Mouse (Mus musculus) neutrophil, adult 59 days (primary cell): ENCODE results near the gene Fam83c. TPM values are rescaled to one million over a fixed set of nuclear protein-coding genes. Genes with fewer than 3 reads are reported as not detected.

Source experiments
- total RNA-seq, 2 experiments: library from RNA; stranded (reverse); gene quantifications; 1 replicate in 1 of 2; 2 replicates in 1 of 2; pipeline ENCODE4 v1.2.4; 2023

Gene Fam83c
- not detected for total RNA-seq

DNA sequence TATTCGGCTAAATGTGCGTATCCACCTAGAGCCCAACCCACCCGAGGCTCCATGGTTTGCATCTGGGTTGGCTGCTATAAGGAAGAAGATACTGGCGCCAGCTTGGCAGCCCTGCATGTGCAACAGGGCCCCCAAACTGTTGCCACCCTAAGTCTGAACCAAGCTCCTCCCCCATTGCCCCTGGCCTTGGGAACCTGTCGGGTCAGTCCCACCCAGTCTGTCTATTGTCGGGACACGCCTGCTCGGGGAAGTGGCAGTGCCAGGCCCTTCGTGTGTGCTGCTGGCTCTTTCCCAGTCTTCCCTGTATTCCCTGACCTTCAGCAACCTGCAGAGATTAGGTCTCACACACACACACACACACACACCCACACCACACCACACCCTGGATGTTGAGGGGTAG is at the start of gene Fam83c:
Fam83c (minus strand) TSS at position 123 of the 400 bp plus-strand sequence.

DNA sequence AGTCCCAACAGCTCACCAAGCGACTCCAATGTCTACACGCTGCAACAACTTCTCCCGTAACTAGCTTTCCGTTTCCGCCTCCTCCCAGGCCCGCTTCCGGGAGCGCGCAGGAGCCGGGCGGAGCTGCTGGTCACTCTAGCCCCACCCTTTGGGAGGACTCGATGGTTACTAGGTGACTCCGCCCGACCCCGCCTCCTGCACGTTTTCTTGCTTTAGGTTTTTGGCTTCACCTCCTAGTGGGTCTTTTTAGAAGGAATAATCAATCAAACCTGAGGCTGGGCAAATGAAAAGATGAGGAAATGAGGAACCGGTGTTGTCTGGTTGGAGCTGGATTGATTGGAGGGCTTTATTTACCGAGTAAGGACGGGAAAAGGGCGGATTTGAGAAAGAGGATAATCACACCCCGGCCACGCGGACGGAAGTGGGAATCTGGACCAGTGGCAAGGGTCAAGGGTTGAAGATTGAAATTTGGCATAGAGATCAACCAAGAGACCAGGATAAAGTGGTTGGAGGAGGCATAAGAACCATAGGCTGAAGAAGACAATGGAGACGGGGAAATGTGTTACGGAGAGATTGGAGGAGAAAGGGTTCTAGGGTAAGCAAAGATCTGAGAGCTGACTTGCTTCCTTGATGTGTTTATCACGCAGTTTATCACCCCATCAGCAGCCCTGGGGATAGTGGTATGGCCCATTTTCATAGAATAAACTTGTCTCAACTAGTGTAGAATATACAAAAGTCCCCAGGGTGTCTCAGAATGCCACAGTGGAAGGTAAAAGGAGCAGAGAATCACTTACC is 7.8 kb downstream of the Fam83c start, which contains the start of gene Eif6:
Eif6 (minus strand) TSS at position 296 of the 795 bp plus-strand sequence.

DNA sequence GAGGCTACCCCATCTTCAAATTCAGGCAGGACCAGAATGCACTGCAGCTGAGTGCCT is 15.4 kb downstream of the Fam83c start, which contains the start of gene BC029722:
BC029722 (minus strand) TSS at position 35 of the 57 bp plus-strand sequence.

Other genes with a start within 250 kb of the Fam83c start
- 10 to 100 TPM; 10.1 to 14.1 TPM for gene Gss, start 242.0 kb downstream of the Fam83c start, total RNA-seq
- gene Myh7b, start 223.6 kb downstream of the Fam83c start, total RNA-seq: not detected
- gene Trpc4ap, start 142.5 kb downstream of the Fam83c start, total RNA-seq: 100 to 1,000 TPM; 135 to 144 TPM
- gene Edem2, start 105.4 kb downstream of the Fam83c start, total RNA-seq: 10 to 100 TPM; 38.4 to 39.7 TPM
- not detected for gene Gm17581, start 99.0 kb downstream of the Fam83c start, total RNA-seq
- gene Procr, start 83.7 kb downstream of the Fam83c start, total RNA-seq: not detected
- not detected for gene Mmp24, start 59.5 kb downstream of the Fam83c start, total RNA-seq
- gene BC029722, start 15.4 kb downstream of the Fam83c start, total RNA-seq: 1 to 10 TPM; 8.1 to 8.5 TPM
- 10 to 100 TPM; 83.0 to 91.9 TPM for gene Eif6, start 7.9 kb downstream of the Fam83c start, total RNA-seq
- gene Uqcc1, start 95.5 kb upstream of the Fam83c start, total RNA-seq: 10 to 100 TPM; 11.3 to 12.6 TPM
- not detected for gene Gm15557, start 105.9 kb upstream of the Fam83c start, total RNA-seq
- not detected for gene Gdf5, start 110.5 kb upstream of the Fam83c start, total RNA-seq
- gene Cep250, start 121.6 kb upstream of the Fam83c start, total RNA-seq: 10 to 100 TPM; 56.6 to 70.4 TPM
- gene 6430550D23Rik, start 173.1 kb upstream of the Fam83c start, total RNA-seq: under 1 TPM; 0.20 to 0.40 TPM
- 10 to 100 TPM; 64.3 to 65.9 TPM for gene Ergic3, start 173.2 kb upstream of the Fam83c start, total RNA-seq
- gene Fer1l4, start 218.1 kb upstream of the Fam83c start, total RNA-seq: not detected
- 1 to 10 TPM; 1.1 to 1.3 TPM for gene Spag4, start 230.3 kb upstream of the Fam83c start, total RNA-seq